Mouse (Mus musculus) CH12.LX (cell line): ENCODE results near the gene Ankrd10. TPM values are rescaled to one million over a fixed set of nuclear protein-coding genes. Genes with fewer than 3 reads are reported as not detected.

Experiments used
- DNase-seq: peaks from one replicate; pipeline ENCODE4 v3.0.0-alpha.2; 2013; ENCODE audit errors: extremely low read depth
- H3K27ac ChIP-seq: 2 replicates; pipeline ENCODE4 v1.5.1; 2012; ENCODE audit warnings: low read depth, mild to moderate bottlenecking, control low read depth, moderate library complexity; ENCODE audit not compliant: insufficient read depth
- H3K27me3 ChIP-seq: replicated peaks from 2 replicates; pipeline ENCODE3; 2012; ENCODE audit warnings: inconsistent platforms
- H3K36me3 ChIP-seq, 2 experiments: replicated peaks in 1 of 2; 2 replicates each; pipeline versions ENCODE3 to v1.6.1; 2012; ENCODE audit warnings: inconsistent platforms in 1 of 2, low read length in 1 of 2, mild to moderate bottlenecking in 1 of 2, mixed read lengths in 1 of 2, moderate library complexity in 1 of 2; ENCODE audit not compliant: control insufficient read depth in 1 of 2, insufficient read depth in 1 of 2
- H3K4me1 ChIP-seq, 2 experiments: 2 replicates each; pipeline ENCODE4 v1.6.1; 2012; ENCODE audit warnings: inconsistent platforms in 1 of 2, moderate library complexity in 1 of 2; ENCODE audit not compliant: insufficient read depth in 2 of 2, control insufficient read depth in 1 of 2
- H3K4me2 ChIP-seq: 2 replicates; pipeline ENCODE4 v1.6.1; 2012; ENCODE audit warnings: low read depth, mild to moderate bottlenecking, control low read depth; ENCODE audit not compliant: poor library complexity, insufficient read depth, severe bottlenecking
- H3K4me3 ChIP-seq, 3 experiments: fragments of 150-350 bp in 1 of 3; sonication (generic) in 1 of 3; replicated peaks in 1 of 3; 2 replicates each; pipeline versions ENCODE3 to v1.5.1; 2011 to 2012; ENCODE audit warnings: low read depth in 2 of 3, low read length in 2 of 3, mild to moderate bottlenecking in 2 of 3, moderate library complexity in 2 of 3, control low read depth in 1 of 3, improper control_type of control experiment in 1 of 3, inconsistent platforms in 1 of 3, mixed read lengths in 1 of 3; ENCODE audit not compliant: poor library complexity in 1 of 3
- H3K79me2 ChIP-seq: replicated peaks from 2 replicates; pipeline ENCODE4 v1.6.1; 2012; ENCODE audit warnings: mild to moderate bottlenecking, moderate library complexity; ENCODE audit not compliant: control insufficient read depth, poor library complexity, insufficient read depth, severe bottlenecking; ENCODE audit errors: extremely low read depth
- H3K9ac ChIP-seq: 2 replicates; pipeline ENCODE4 v1.6.1; 2012; ENCODE audit warnings: low read depth, mild to moderate bottlenecking, control low read depth, moderate library complexity; ENCODE audit not compliant: insufficient read depth
- H3K9me3 ChIP-seq: replicated peaks from 2 replicates; pipeline ENCODE3; 2012; ENCODE audit warnings: low read length, inconsistent platforms, mixed read lengths
- BHLHE40 ChIP-seq: IDR thresholded peaks from 2 replicates; pipeline ENCODE4 v1.6.1; 2011; ENCODE audit warnings: mild to moderate bottlenecking, low read depth, low read length, improper control_type of control experiment
- CHD2 ChIP-seq: IDR thresholded peaks from 2 replicates; pipeline ENCODE4 v1.6.1; 2011; ENCODE audit warnings: low read length, improper control_type of control experiment
- CTCF ChIP-seq, 2 experiments: IDR thresholded peaks in 1 of 2; conservative IDR thresholded peaks in 1 of 2; 2 replicates each; pipeline ENCODE4 v1.5.1; 2011 to 2012; ENCODE audit warnings: low read depth in 2 of 2, low read length in 2 of 2, improper control_type of control experiment in 1 of 2, inconsistent platforms in 1 of 2, mild to moderate bottlenecking in 1 of 2, moderate library complexity in 1 of 2
- E2F4 ChIP-seq: IDR thresholded peaks from 2 replicates; pipeline ENCODE4 v1.6.1; 2011; ENCODE audit warnings: low read depth, low read length, improper control_type of control experiment; ENCODE audit not compliant: insufficient replicate concordance
- ELF1 ChIP-seq: IDR thresholded peaks from 2 replicates; pipeline ENCODE4 v1.6.1; 2014; ENCODE audit warnings: low read depth, mild to moderate bottlenecking, inconsistent platforms, low read length, improper control_type of control experiment
- ETS1 ChIP-seq: conservative IDR thresholded peaks from 2 replicates; pipeline ENCODE4 v1.6.1; 2012; ENCODE audit warnings: low read depth, mild to moderate bottlenecking, inconsistent platforms, low read length, improper control_type of control experiment, moderate library complexity
- IRF4 ChIP-seq: IDR thresholded peaks from 2 replicates; pipeline ENCODE4 v1.6.1; 2014; ENCODE audit warnings: low read depth, mild to moderate bottlenecking, inconsistent platforms, low read length, improper control_type of control experiment
- JUN ChIP-seq: IDR thresholded peaks from 2 replicates; pipeline ENCODE4 v1.6.1; 2011; ENCODE audit warnings: low read depth, mild to moderate bottlenecking, low read length, improper control_type of control experiment, moderate library complexity; ENCODE audit not compliant: insufficient read depth
- JUND ChIP-seq: conservative IDR thresholded peaks from 2 replicates; pipeline ENCODE4 v1.6.1; 2011; ENCODE audit warnings: low read depth, low read length, improper control_type of control experiment
- MAX ChIP-seq: IDR thresholded peaks from 2 replicates; pipeline ENCODE4 v1.6.1; 2011; ENCODE audit warnings: low read length, improper control_type of control experiment
- MEF2A ChIP-seq: IDR thresholded peaks from 2 replicates; pipeline ENCODE4 v1.6.1; 2014; ENCODE audit warnings: low read depth, mild to moderate bottlenecking, inconsistent platforms, low read length, improper control_type of control experiment, borderline replicate concordance
- MXI1 ChIP-seq: IDR thresholded peaks from 2 replicates; pipeline ENCODE4 v1.6.1; 2011; ENCODE audit warnings: mild to moderate bottlenecking, low read depth, low read length, improper control_type of control experiment
- NELFE ChIP-seq: IDR thresholded peaks from 2 replicates; pipeline ENCODE4 v1.6.1; 2011; ENCODE audit warnings: low read depth, low read length, improper control_type of control experiment
- NRF1 ChIP-seq: IDR thresholded peaks from 2 replicates; pipeline ENCODE4 v1.6.1; 2014; ENCODE audit warnings: low read depth, mild to moderate bottlenecking, inconsistent platforms, low read length, improper control_type of control experiment, moderate library complexity
- PAX5 ChIP-seq: IDR thresholded peaks from 2 replicates; pipeline ENCODE4 v1.6.1; 2012; ENCODE audit warnings: low read length, inconsistent platforms, mixed read lengths
- POLR2A ChIP-seq: IDR thresholded peaks from 2 replicates; pipeline ENCODE4 v1.6.1; 2011; ENCODE audit warnings: low read depth, mild to moderate bottlenecking, improper control_type of control experiment, low read length
- RAD21 ChIP-seq: IDR thresholded peaks from 2 replicates; pipeline ENCODE4 v1.6.1; 2011; ENCODE audit warnings: low read depth, mild to moderate bottlenecking, low read length, improper control_type of control experiment, moderate library complexity
- RCOR1 ChIP-seq: conservative IDR thresholded peaks from 2 replicates; pipeline ENCODE4 v1.6.1; 2012; ENCODE audit warnings: low read depth, mild to moderate bottlenecking, inconsistent platforms, low read length, improper control_type of control experiment
- SIN3A ChIP-seq: IDR thresholded peaks from 2 replicates; pipeline ENCODE4 v1.6.1; 2012; ENCODE audit warnings: low read length, improper control_type of control experiment, inconsistent platforms
- SMC3 ChIP-seq: IDR thresholded peaks from 2 replicates; pipeline ENCODE4 v1.6.1; 2011; ENCODE audit warnings: low read depth, low read length, improper control_type of control experiment
- TBP ChIP-seq: conservative IDR thresholded peaks from 2 replicates; pipeline ENCODE4 v1.6.1; 2011; ENCODE audit warnings: low read depth, low read length, improper control_type of control experiment
- UBTF ChIP-seq: IDR thresholded peaks from 2 replicates; pipeline ENCODE4 v1.6.1; 2012; ENCODE audit warnings: low read depth, mild to moderate bottlenecking, inconsistent platforms, low read length, improper control_type of control experiment, moderate library complexity
- USF1 ChIP-seq: IDR thresholded peaks from 2 replicates; pipeline ENCODE4 v1.6.1; 2014; ENCODE audit warnings: low read depth, mild to moderate bottlenecking, inconsistent platforms, low read length, improper control_type of control experiment
- ZC3H11A ChIP-seq: IDR thresholded peaks from 2 replicates; pipeline ENCODE4 v1.6.1; 2012; ENCODE audit warnings: low read depth, mild to moderate bottlenecking, inconsistent platforms, low read length, improper control_type of control experiment
- ZMIZ1 ChIP-seq: IDR thresholded peaks from 2 replicates; pipeline ENCODE4 v1.6.1; 2012; ENCODE audit warnings: low read depth, mild to moderate bottlenecking, inconsistent platforms, low read length, improper control_type of control experiment
- dilution Hi-C: fragments of 300-500 bp; cut with MboI; formaldehyde crosslinking; loops from 2 replicates; pipeline ENCODE4 v1.14.3; 2020; ENCODE audit warnings: low sequenced_read_pairs; ENCODE audit not compliant: extremely low pct_unique_long_range_greater_than_20kb, extremely low pct_ligation_motif_present
- in situ Hi-C: fragments of 300-500 bp; cut with MboI; formaldehyde crosslinking; loops from 3 replicates; pipeline ENCODE4 v1.14.3; 2019; ENCODE audit warnings: low sequenced_read_pairs, low pct_ligation_motif_present, low pct_unique_long_range_greater_than_20kb, mixed read lengths
- polyA plus RNA-seq: library from polyadenylated mRNA; unstranded; fragments of >175 nt; gene quantifications from 2 replicates; pipeline ENCODE4 v1.2.1, GENCODE M21; 2012; ENCODE audit warnings: low read depth; ENCODE audit not compliant: insufficient read length
- total RNA-seq, 2 experiments: library from RNA; depleted of rRNA; stranded (reverse); fragments of 300-350 nt in 1 of 2; fragments of >200 nt in 1 of 2; gene quantifications; 2 replicates each; pipeline ENCODE4 v1.2.3; 2012 to 2014

Ankrd10 gene
- total and polyA plus RNA-seq, 3 experiments = 36.9 to 46.9 (median 39.0) TPM

GRCm38 (mm10) chr8:11608848-11609247 is 26.7 kb downstream of the Ankrd10 start:
- dilution Hi-C loops (no loop called here), in situ Hi-C loops (loop anchor here (25.0 kb wide), 1 partner anchor 97 kb away; no protein-coding TSS in a partner anchor)
- peaks cover 2 to 5% of the 10 kb centered on the region in 2 experiments; a peak in 3 of 4 replicates for H3K4me1 ChIP-seq
- H3K79me2 ChIP-seq = no peaks in the 10 kb centered on the region
- no peak overlapping the region for H3K9ac ChIP-seq
- no peaks in the 10 kb centered on the region for H3K27me3 ChIP-seq
- H3K4me3 ChIP-seq = no peak overlapping the region
- TF ChIP-seq USF1 (no peak), NRF1 (no peak), NELFE (no peak), JUND (no peak), MEF2A (no peak), SMC3 (no peak), ZMIZ1 (no peak), POLR2A (no peak), ETS1 (no peak), CHD2 (no peak)
- no peak overlapping the region for H3K27ac ChIP-seq
- H3K36me3 ChIP-seq = peaks cover 40 to 55% of the 10 kb centered on the region in 2 experiments
- no peak for DNase-seq
- H3K9me3 ChIP-seq = peaks cover 6% of the 10 kb centered on the region
- no peak overlapping the region for H3K4me2 ChIP-seq

DNA sequence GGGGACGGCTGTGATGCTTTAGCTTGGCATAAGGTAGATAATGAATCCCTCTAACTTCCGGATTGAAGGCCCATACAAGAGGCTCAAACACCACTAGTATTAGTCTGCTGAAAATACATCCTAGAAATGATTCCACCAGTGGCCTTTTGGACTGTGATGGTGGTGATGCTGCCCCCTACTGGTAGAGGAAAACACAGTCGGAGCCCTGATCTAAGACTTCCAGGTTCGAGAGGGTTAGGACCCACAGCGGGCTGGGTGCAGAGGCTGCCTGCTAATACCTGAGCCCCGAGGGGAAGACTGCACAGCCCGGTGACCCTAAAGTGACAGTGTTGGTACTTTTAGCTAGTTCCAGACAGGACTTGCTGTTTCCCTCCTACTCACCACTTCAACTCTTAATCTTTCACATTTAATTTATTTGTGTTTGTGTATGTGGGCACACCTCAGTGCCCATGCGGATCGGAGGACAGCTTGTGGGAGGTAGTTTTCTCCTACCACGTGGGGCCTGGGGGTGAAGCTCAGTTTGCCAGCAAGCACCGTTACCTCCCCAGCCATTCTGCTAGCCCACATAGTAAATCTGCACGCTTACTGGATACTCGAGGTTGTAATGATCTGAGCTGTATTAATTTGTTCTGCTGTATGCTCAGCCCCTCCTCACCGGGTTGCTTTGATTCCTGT is 33.4 kb downstream of the Ankrd10 start:
- Histone ChIP-seq H3K79me2 (no peaks in the 10 kb centered on the region), H3K9ac (no peak overlapping the region)
- dilution Hi-C loops = no loop called here

More for the DNA sequence above, 33.4 kb downstream of the Ankrd10 start:
- Histone ChIP-seq H3K4me1 (peaks cover 0 to 8% of the 10 kb centered on the region in 2 experiments; a peak in 2 of 4 replicates), H3K9me3 (peaks cover 6% of the 10 kb centered on the region), H3K27ac (no peak overlapping the region), H3K27me3 (no peaks in the 10 kb centered on the region), H3K36me3 (peaks cover 5 to 10% of the 10 kb centered on the region in 2 experiments), H3K4me2 (0 out of 2 replicates have a peak overlapping the region, but pooled peaks have one; percentile 3), H3K4me3 (no peak overlapping the region)
- peak; percentile 85 for DNase-seq
- no peak for TF ChIP-seq UBTF
- TF ChIP-seq TBP = no peak
- TF ChIP-seq CHD2 = no peak
- no peak for TF ChIP-seq PAX5
- TF ChIP-seq CTCF (conservative IDR thresholded peaks at IDR 0.05 in 1 of 2, IDR thresholded peaks at IDR 0.05 in 1 of 2; ENCODE audit: low read depth in 2 of 2, low read length in 2 of 2) = peak; percentile 74 to 90
- TF ChIP-seq ZC3H11A = peak; percentile 53
- no peak for TF ChIP-seq POLR2A
- TF ChIP-seq MAX = no peak
- TF ChIP-seq ELF1 = peak; percentile 65; the same call in 1 of the 2 replicates
- TF ChIP-seq ZMIZ1 = no peak
- no peak for TF ChIP-seq E2F4
- no peak for TF ChIP-seq USF1
- TF ChIP-seq MXI1 = no peak
- TF ChIP-seq SIN3A = no peak
- TF ChIP-seq BHLHE40 = no peak
- TF ChIP-seq ETS1 = no peak
- no peak for TF ChIP-seq JUND
- TF ChIP-seq IRF4 = no peak
- TF ChIP-seq SMC3 = peak; percentile 91
- peak; percentile 85 for TF ChIP-seq RAD21
- TF ChIP-seq RCOR1 = no peak
- no peak for TF ChIP-seq JUN
- in situ Hi-C loops = loop anchor here (25.0 kb wide), 1 partner anchor 90 kb away; no protein-coding TSS in a partner anchor
